Mouse (Mus musculus): ENCODE results near the gene Slc38a6.

- TF ChIP-seq CTCF (IDR thresholded peaks at IDR 0.05; ENCODE audit: borderline replicate concordance, insufficient read depth, low read length) (no peak), POLR2A (IDR thresholded peaks at IDR 0.05; ENCODE audit: low read depth, low read length) (no peak)
Observed at GRCm38 (mm10) chr12:73357311-73357710, 70.7 kb downstream of the Slc38a6 start.

All from embryonic fibroblast, embryonic 13.5 days (primary cell).